Mouse (Mus musculus): Measurements from ENCODE around the gene Pgp. TPM values are rescaled to one million over a fixed set of nuclear protein-coding genes. Genes with fewer than 3 reads are reported as not detected.

Gene Pgp
- total RNA-seq, 2 experiments from 2014 or later: 64.7 to 67.9 TPM

DNA sequence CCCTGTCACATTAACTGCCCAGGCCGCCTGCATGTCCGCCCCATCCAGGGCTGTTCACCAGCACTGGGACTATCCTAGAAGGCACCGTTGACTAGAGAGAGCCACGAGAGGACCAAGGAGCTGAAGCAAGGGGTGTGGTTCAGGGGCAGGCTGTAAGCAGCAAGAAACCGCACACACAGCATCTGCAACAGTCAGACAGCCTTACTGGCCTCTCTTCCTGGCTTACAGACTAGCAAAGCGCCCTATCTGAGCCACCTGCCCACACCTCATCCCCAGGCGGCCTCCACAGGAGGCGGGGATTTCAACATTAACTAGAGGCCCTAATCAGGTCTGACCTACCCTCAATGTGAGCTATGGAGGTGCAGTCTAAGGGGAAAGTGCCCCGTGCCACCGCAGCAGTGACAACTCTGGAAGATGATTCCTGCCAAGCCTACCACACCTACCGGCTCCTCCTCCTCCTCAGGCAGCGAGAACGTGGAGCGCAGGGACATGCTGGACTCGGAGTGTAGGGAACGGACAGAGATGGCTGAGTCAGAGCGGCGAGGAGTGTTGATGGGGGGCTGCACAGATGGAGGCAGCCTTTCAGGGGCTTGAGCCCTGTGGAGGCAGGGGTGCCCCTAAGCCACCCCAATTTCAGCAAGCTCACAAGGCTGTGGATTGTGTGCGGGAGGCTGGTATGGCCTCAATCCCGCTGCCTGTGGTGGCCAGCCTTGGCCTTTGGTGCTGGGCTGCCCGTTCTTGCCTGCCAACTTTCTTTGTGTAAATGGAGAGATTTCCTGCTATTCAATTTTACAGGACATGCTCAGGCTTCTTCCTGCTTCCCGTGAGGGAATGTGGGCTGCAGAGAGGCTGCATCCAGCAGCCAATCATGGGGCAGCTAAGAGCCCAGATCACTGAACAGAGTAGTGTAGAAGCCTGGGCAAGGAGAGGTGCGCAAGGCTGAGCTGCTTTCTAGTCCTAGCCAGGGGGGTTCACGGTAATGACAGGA, 44.4 kb downstream of the Pgp start:
- DNase-seq (ENCODE audit: low spot score in 2 of 2): no peak

DNA sequence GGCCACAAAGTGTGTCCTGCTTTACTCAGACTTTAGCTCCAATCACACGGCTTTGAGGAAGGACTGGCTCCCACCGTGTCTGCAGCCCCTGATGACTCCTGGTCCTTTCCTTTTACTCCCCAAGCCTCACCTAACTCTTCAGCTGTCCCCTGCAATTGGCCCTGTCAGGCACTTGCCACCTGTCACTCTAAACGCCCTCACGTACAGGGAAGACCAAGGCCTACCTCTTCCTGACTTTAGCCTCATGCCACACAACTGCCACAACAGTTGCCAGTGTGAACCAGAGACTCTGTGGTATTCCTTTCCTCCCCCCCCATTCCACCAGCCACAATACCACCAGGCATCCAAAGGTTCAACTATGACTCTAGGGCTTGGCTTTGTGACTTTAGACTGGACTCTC, 50.3 kb downstream of the Pgp start:
- no peak for DNase-seq (ENCODE audit: low spot score in 2 of 2)

Other genes with a start within 250 kb of the Pgp start
- 10 to 100 TPM in 1 of 2 experiments, 1 to 10 TPM in 1; 9.1 to 13.0 TPM for gene Tedc2, start 249.5 kb upstream of the Pgp start, total RNA-seq (2021)
- gene Ccnf, start 218.9 kb upstream of the Pgp start, total RNA-seq (2021): 1 to 10 TPM; 7.4 to 7.9 TPM
- 1 to 10 TPM; 1.5 to 1.7 TPM for gene Abca17, start 119.3 kb upstream of the Pgp start, total RNA-seq (2021)
- gene Abca3, start 118.4 kb upstream of the Pgp start, total RNA-seq (2021): 100 to 1,000 TPM; 118 to 120 TPM
- gene Rnps1, start 55.8 kb upstream of the Pgp start, total RNA-seq (2021): 100 to 1,000 TPM; 166 TPM
- 10 to 100 TPM; 19.2 to 21.1 TPM for gene Eci1, start 43.8 kb upstream of the Pgp start, total RNA-seq (2021)
- gene Dnase1l2, start 27.3 kb upstream of the Pgp start, total RNA-seq (2021): 1 to 10 TPM; 6.9 to 7.5 TPM
- gene E4f1, start 79 bp upstream of the Pgp start, total RNA-seq (2021): 10 to 100 TPM; 30.0 to 33.3 TPM
- gene Bricd5, start 3.5 kb downstream of the Pgp start, total RNA-seq (2021): 1 to 10 TPM in 1 of 2 experiments, under 1 TPM in 1; 0.87 to 1.8 TPM
- gene Mlst8, start 8.7 kb downstream of the Pgp start, total RNA-seq (2021): 10 to 100 TPM; 29.1 to 30.8 TPM
- gene Caskin1, start 18.2 kb downstream of the Pgp start, total RNA-seq (2021): 100 to 1,000 TPM; 170 to 175 TPM
- gene Traf7, start 57.5 kb downstream of the Pgp start, total RNA-seq (2021): 100 to 1,000 TPM; 110 to 112 TPM
- 10 to 100 TPM; 48.9 to 49.0 TPM for gene Rab26, start 63.8 kb downstream of the Pgp start, total RNA-seq (2021)
- 10 to 100 TPM; 61.6 to 91.2 TPM for gene Pkd1, start 79.4 kb downstream of the Pgp start, total RNA-seq (2021)
- 100 to 1,000 TPM; 171 to 176 TPM for gene Tsc2, start 162.2 kb downstream of the Pgp start, total RNA-seq (2021)
- 1 to 10 TPM; 4.9 to 7.8 TPM for gene Nthl1, start 162.3 kb downstream of the Pgp start, total RNA-seq (2021)
- 10 to 100 TPM; 48.5 to 49.4 TPM for gene Slc9a3r2, start 179.9 kb downstream of the Pgp start, total RNA-seq (2021)
- 1 to 10 TPM; 1.3 to 1.6 TPM for gene Npw, start 188.1 kb downstream of the Pgp start, total RNA-seq (2021)
- 10 to 100 TPM; 40.1 to 43.6 TPM for gene Zfp598, start 199.3 kb downstream of the Pgp start, total RNA-seq (2021)
- gene Syngr3, start 219.6 kb downstream of the Pgp start, total RNA-seq (2021): 100 to 1,000 TPM; 211 to 212 TPM
- gene Gfer, start 225.8 kb downstream of the Pgp start, total RNA-seq (2021): 10 to 100 TPM; 19.3 to 22.4 TPM
- gene Noxo1, start 225.8 kb downstream of the Pgp start, total RNA-seq (2021): 1 to 10 TPM; 4.8 to 5.0 TPM
- gene Tbl3, start 237.3 kb downstream of the Pgp start, total RNA-seq (2021): 10 to 100 TPM; 28.5 to 34.3 TPM
- not detected for gene Rnf151, start 247.7 kb downstream of the Pgp start, total RNA-seq (2021)
- gene Rps2, start 247.7 kb downstream of the Pgp start, total RNA-seq (2021): 100 to 1,000 TPM; 563 to 651 TPM